Mouse (Mus musculus) layer of hippocampus, adult 9-11 months (tissue): ENCODE data around the gene Lrrc8d.

Experiments used
- DNase-seq: peaks from one replicate; pipeline ENCODE4 v3.0.0; 2022

Gene Lrrc8d

DNA sequence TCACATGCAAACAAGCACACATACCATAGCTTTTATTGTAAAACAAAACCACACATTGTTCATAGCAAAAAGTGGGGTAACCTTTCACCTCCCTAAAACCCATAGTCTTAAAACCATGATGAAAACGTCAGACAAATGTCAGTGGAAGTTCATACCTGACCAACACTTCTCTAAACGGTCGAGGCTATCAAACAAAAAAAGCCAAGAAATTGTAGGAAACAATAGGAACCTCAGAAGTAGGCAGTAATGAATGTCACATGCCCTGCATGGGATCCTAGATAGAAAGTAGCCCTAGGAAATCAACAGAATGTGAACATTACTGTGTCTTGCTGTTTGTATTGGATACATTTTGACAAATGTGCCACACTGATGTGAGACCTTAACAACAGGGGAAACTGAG lies 79.0 kb downstream of the Lrrc8d start:
- no peak for DNase-seq

DNA sequence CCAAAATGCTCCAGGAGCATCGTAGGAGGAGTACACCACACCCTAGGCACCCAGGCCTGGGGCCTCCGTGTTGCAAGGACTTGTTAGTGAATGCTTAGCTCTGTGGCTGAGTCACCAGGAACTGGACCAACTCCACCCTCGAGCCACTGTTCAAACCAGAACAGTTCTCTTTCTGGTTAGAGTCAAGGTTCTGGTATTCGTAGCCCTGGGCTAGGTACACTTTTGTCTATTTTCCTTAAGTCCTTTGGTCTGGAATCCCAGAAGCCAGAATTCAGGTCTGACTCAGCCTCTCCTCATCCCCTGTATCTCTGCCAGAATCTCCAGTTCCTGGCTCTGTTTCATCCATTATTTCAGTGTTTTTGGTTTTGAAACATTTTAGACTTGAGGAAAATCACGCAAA lies 79.6 kb downstream of the Lrrc8d start:
- DNase-seq = no peak

DNA sequence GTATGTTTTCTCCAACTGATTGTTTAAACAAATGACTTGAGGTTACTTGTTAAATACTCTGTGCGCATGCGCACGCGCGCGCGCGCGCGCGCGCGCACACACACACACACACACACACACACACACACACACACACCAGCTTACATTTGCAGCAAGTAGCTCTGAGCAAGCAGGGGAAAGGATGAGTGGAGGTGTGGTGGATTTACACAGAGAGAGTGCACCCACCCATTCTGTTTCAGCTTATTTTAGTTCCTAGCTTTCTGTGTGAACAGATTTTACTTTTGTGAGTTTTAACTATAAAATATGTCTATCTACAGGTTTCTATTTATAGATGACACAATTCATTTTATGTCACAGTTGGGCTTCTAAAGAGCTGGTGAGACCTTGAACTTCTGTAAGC lies 84.1 kb downstream of the Lrrc8d start:
- no peak for DNase-seq

DNA sequence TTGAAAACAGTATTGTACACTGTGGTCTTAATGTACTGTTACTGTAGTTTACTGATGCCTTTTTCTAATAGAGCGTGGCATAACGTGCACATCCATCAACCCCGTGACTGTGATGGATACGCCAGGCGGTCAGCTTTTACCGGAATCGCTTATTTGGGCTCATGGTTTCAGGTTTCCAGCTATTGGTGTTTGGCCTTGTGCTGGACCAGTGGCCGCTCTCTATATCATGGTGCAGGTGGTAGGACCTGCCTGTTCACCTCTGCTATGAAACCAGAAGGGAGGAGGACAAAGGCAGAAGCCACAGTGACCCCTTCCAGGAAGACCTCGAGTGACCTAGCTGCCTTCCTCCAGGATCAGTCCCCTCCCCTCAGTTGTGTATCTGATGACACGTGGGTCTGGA lies 85.0 kb downstream of the Lrrc8d start:
- no peak for DNase-seq

DNA sequence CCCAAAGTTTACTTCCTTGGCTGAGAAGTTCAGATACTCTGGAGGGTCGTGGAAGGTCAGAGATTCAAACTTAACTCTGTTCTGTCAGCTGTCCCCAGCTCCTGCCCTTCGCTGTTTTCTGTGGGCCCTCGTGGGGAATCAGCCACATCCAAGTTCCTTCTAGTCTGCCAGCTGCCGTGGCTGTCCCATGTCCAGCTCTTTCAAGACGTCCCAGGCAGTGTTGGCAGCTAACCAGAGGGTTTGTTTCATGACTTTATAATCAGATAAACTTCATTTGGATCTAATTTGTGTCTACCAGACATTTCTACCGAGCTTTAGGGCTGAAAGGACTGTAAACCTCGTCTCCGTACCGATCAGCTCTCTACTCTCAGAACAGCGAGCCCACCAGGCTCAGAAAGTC lies 87.8 kb downstream of the Lrrc8d start:
- DNase-seq = no peak

DNA sequence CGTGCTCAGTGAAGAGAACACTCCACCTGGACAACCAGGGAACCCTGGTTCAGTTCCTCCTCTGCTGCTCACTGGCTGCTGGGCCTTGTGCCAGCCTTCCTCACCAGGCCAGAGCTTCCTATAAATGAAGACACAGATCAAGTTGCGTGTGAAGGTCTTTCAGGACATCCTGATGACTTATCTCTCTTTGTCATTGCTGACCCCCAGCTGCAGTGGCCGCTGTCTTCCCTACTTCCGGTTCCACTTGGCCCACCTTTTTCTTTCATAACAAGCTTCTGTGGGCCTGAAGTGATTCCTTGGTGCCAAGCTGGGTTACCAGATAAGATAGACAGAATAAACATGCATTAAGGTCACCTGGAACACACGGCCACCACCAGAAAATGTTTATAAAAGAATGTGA lies 90.0 kb downstream of the Lrrc8d start:
- DNase-seq = no peak

DNA sequence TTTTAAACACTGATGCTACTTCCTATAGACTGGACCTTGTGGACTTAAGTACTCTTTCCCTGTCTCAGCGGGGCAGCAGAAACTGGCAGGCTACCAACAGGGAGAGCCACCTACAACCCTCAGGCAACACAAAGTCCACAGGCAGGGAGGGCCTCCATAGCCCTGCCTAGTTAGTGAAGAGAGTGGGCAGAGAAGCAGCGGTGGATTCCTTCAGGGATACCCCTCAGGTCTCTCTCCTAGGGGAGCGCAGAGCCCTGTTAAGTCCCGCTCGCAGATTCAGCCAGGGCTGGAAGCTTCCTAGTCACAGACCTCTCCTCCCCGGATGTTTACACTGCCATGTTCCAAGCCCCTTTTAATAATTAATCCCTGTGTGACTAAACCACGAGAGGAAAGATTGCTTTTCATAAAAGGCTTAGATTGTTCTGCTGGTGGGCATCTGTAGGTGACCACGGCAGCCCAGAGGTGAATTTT lies 92.6 kb downstream of the Lrrc8d start:
- no peak for DNase-seq

DNA sequence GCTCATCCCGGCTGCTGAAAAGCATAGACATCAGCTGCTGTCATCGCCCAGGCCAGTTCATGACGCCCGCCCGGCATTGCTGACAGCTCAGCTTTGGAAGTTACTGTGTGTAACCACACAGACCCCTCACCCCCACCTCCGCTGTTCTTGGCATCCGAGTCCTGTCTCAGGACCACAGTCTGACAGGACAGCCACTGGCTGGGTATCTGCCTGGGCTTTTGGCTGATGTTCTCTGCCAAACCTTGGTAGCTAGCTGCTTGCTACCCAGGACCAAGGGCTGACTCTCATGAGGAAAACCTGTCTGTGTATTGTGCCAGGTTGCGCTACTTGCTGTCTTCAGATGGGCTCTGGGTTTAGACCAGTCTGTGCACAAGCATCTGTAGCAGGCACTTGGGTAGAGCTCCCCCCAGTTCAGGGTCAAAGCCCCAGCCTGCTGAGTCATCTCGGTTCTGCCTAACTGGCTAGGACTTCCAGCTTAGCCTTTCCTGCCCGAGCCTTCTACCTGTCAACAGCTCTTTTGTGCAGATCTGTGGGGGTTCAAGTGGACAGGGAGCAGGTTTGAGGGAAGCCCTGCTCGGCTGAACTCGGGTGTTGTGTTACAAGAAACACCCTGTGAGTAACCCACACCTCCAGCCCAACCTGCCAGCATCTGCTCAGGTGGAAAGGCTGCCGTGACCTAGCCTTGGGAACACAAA lies 93.2 kb downstream of the Lrrc8d start:
- DNase-seq = peak; percentile 18

DNA sequence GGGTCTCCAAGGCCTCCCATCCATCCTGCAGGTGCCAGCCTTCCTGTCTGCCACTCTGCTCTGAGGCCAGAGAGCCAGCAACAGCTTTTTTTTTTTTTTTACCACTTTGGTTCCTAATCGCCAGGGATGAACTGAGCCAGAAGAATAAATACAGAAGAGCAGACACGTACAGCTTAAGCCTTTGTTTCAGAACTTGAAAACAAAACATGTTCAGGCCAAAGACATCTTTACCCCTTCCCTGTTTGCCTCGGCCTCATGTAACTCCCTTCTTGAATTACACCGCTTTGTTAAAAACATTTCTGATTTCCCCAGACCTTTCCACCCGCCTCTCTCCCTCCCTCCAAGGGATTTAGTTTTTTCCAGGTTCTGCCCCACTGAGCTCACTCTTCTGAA lies 93.8 kb downstream of the Lrrc8d start:
- no peak for DNase-seq

DNA sequence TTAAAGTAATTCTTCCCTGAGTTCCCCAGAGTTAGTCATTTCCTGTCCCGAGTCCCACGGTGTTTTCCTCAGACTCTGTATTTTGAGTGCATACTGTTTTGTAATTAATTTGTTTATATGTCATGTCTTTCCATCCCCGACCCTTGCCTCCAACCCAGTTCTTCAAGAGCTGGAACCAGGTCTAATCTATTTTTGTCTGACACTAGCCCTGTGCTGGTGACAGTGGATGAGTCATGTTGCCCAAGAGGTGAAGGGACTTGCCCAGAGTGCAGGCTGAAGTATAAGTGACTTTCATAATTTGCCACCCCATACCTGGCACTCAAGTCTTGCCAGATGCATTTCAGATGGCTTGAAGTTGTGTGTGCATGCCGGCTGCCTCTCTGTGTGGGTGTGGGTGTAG lies 98.7 kb downstream of the Lrrc8d start:
- no peak for DNase-seq

DNA sequence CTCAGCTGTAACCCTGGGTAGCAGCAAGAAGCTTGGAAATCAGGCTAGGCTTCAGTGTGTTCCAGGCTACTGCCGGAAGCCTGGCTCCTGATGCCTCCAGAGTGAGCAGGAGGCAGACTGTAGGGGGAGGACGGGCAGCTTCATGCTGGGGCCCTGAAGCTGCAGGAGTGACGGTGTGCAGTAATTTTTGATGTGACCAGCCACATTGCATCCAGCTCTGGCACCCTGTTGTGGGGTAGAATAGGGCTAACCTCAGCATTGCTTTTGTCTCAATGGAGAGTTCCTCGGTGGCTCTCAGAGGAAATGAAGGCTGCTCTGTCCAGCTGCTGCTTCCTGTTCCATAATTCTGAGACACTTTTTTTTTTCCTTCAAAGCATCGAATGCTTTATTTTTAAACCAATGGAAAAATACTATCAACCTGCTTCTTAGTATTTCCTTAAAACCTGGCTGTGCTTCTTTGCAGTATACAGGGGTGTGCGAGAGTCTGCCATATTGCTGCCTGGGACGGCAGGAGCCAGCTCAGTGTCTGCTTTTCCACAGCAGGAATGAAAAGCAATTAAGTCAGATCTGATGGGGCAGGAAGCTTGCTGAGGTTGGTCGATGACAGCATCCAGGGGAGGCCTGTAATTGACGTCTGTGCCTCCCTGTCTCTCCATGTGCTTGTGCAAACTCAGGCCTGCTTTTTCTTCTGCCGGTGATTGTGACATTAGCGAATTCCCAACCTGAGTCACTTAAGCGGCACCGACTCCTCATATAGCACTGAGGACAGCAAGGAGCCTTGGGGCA lies 100.3 kb downstream of the Lrrc8d start:
- DNase-seq = no peak

DNA sequence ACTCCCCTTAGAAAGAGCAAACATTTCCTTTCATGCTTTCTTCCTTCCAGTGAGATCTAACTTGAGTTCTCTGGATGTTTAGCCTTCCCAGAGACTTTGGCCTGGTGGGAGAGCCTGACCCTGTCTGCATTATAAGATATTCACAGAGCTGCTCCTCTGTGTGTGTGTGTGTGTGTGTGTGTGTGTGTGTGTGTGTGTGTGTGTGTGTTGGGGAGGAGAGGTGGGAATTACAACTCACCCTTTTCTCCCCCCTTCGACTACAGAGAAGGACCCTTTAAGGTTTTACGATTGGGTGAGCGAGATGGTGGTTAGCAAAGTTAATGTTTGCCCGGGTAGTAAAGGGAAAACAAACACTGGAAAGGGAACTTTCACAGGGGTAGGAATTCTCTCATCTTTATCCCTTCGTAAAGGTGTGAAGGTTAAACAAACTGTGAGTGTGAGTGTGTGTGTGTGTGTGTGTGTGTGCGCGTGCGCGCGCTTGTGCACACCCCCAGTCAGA lies 101.3 kb downstream of the Lrrc8d start:
- no peak for DNase-seq

DNA sequence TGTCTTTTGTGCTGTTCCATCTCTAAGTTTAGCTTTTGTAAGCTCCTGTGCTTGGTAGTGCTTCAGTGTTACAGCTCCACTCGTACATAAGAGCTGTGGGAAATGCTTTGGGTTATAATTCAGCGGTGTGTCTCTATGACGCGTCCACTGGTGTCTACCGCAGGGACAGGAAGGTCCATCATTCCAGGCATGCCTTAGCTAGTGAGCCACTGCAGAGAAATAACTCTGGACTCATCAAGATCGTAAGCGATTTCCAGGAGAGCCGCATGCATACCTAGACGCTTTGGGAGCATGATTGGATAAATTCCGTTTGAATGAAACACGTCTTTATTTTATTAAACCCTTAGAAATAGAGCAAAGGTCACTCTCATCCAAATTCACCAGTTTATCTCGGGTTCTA lies 106.2 kb downstream of the Lrrc8d start:
- no peak for DNase-seq

DNA sequence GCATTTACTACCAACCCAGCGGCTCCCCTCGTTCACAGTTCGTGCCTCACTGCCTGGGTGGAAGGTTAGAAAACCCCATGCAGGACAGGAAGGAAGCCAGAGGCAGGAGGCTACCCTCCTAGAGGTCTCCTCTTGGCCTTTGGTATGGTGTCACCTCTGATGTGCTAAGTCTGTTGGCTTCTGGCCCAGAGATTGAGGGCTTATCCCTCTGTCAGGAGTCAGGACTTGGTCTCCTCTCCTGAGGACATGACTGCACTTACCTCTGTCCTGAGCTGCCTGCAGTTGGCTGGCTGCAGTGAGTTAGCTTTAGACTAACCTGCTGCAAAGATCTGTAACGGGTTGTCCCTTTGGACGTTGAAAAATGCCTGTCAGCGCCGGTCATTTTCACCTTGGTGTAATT lies 107.7 kb downstream of the Lrrc8d start:
- no peak for DNase-seq

DNA sequence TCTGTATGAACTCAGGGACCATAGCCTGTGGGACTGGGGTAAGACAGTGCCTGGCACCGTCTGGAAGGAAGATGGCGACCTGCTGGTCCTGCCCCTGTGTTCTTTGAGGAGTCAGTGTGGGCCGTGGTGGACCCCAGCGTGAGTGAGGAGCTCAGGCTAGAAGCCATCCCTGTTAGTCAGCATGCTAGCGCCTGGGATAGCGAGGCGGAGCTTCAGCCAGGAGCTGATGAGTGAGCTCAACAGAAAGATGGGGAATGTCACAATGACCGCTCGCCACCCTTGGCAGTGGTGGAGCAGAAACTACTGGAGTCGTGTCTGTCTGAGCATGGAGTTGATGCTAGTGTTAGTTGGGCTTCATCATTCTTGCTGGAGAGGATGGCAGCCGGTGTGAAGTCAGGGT lies 109.3 kb downstream of the Lrrc8d start:
- no peak for DNase-seq

DNA sequence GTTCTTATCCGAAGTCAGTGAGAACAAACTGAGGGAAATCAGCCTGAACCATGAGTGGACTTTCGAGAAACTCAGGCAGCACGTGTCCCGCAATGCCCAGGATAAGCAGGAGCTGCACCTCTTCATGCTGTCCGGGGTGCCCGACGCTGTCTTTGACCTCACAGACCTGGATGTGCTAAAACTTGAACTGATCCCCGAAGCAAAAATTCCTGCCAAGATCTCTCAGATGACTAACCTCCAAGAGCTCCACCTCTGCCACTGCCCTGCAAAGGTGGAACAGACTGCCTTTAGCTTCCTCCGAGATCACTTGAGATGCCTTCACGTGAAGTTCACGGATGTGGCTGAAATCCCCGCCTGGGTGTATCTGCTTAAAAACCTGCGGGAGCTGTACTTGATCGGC lies 113.3 kb downstream of the Lrrc8d start:
- no peak for DNase-seq

DNA sequence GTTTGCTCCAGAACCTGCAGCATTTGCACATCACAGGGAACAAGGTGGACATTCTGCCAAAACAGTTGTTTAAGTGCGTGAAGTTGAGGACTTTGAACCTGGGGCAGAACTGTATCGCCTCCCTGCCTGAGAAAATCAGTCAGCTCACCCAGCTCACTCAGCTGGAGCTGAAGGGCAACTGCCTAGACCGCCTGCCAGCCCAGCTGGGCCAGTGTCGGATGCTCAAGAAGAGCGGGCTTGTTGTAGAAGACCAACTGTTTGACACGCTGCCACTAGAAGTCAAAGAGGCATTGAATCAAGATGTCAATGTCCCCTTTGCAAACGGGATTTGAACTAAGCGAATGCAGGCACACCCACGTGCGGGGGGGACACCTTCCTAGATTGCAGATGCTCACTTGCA lies 114.2 kb downstream of the Lrrc8d start:
- DNase-seq = peak; percentile 86

DNA sequence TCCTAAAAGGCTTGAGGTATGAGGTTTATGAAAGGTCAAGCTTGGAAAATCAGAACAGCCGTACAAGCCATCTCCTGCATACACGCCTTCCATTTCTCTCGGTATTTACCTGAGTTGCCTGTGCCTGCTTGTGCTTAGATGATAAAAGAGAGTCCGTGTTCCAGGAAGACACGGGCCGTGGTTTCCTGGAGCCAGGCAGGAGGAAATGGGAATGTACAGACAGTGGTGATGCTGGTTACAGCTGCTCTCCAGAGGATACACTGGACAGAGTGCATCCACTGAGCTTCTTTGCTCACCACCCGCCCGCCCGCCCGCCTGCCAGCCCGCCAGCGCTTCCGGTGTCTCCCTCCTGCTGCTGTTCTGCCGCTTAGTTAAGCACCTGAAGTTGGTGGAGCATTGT lies 116.3 kb downstream of the Lrrc8d start:
- DNase-seq = no peak

DNA sequence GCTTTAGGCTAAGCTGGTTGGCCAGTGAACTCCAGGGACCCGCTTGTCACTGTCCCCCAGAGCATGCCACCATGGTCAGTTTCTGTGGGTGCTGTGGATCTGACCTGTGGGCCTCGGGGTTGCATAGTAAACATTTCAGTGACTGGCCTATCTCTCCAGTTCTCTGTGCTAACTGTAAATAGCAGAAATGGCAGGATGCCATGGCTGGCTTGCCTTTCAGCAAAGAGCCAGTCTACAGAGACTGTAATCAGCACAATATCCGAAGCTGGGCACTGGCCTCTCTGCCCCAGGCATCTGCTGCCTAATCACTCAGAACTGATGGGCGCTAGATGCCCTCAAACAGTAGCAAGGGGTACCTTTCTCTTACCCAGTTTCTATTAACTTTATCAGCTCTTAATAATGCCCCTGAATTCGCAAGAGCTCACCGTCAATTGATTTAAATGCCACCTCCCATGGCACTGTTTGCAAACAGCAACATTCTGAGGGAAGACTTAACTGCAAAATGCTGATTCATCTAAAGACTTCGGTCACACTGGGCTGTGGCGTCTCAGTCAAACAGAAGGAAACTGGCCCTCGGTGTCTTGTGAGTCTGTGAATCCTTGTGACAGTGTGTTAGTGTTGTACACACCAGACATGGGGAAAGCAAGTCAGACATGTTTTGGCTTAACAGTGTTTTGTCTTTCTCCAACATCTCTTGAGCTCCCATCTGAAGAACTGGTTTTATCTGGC lies 117.6 kb downstream of the Lrrc8d start:
- no peak for DNase-seq

DNA sequence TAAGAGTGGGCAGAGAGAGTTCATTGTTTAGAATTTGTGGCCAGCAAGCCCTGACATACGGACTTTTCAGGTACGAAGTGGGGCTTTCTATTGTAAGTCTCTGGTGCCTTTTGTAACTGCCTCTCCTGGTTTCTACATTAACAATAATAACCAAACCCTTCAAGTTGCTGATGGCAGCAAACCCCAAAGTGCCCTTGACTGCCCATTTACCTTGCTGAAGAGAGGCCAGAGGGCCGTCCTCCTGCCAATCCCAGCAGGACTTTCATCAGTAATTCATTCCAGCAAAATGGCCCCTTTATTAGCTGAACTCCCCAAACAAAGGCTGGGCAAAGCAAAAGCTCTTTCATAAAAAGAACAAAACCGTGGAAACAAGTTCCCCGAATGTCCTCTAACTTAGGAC lies 118.6 kb downstream of the Lrrc8d start:
- no peak for DNase-seq

DNA sequence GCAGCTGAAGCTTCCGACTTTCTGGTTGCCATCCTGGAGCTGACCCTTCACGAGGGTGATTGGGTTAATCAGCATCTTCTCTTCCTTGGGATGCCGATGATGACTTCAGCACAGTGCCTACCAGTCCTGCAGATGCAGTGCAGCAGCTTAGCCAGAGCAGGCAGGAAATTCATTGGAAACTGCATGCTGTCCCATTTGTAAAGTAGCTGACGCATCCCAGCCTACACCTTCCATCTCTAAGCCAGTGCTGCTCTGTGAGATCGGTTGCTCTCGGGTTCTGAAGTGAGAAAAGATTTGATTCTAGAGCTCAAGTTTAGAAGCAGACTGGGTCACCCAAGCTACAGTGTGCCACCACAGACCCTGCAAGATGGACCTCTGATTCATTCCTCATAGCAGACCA lies 121.6 kb downstream of the Lrrc8d start:
- DNase-seq = no peak

DNA sequence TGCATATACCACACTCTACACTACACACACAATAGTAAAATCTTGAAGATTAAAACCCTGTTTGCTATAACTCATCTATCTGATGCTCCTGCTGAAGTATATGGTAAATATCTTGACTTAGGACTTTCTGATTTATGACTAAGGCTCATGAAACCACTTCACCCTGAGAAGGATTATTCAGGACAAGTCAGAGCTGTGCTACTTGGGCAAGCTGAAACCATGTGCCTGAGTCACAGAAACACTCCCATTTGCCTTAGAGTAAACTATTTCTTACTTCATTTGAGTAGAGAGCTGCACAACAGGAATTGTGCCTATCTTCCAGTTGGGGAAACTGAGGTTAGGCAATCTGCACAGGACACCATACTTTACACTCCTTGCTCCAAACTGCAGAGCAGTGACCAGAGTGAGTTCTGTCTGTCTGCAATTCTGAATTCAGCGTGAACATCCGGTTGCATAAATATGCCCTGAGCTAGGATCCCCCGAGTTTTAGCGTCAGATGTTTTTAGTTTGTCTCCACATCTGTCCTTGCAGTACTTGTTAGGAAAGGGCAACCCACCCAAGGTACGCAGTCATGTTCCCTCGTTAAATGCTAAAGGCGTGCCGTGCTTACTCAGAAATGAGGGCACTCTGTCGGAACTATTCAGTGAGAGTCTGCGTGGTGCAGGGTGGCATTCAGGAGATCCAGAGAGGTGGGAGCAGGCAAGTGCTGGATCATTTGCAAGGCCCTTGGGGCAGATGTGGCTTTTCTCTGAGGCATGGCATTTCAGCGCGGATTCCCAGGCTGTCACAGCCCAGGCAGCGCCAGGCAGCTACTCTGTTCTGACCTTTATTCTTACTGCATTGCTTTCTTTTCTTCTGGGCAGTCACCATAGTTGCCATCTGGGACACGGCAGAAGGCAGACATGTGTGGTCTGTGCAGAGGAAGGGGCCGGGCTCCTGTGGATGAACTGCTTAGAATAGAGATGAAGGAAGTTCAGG lies 123.0 kb downstream of the Lrrc8d start:
- no peak for DNase-seq

DNA sequence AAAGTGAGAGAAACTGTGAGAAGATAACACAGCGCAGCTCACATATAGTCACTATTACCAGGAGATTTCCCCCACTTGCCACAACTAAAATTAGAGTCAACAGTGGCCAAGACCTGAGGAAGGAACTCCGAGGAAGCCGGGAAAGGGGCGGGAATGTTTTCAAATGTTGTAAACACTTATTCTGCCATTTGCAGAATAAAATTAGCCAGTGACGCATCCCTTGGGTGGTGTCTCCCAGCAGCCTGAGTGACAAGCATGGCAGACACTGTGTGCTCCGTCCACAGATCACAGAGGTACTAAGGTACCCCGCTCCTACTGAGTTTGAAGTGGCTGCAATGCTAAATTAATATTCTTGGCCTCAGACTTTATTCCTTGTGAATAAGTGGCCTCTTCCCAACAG lies 124.5 kb downstream of the Lrrc8d start:
- DNase-seq = no peak
